Mouse (Mus musculus) E14TG2a.4 (cell line): Measurements from ENCODE around the gene Tnfsf12.
"Not testable (repeated sequence)": the region's sequence is repeated elsewhere in the genome, so short reads cannot be mapped to it uniquely, and the experiment has no call there.

Experiments
- H3K27me3 ChIP-seq: 2 replicates; pipeline ENCODE4 v1.6.1; 2014; ENCODE audit warnings: low read length, control low read depth; ENCODE audit not compliant: insufficient read depth
- H3K36me3 ChIP-seq: 2 replicates; pipeline ENCODE4 v1.6.1; 2014; ENCODE audit warnings: low read length, control low read depth; ENCODE audit not compliant: insufficient read depth
- H3K4me1 ChIP-seq: replicated peaks from 2 replicates; pipeline ENCODE4 v1.6.1; 2014; ENCODE audit warnings: low read depth, low read length, control low read depth
- H3K4me3 ChIP-seq: replicated peaks from 2 replicates; pipeline ENCODE4 v1.5.1; 2014; ENCODE audit warnings: mild to moderate bottlenecking, low read length
- H3K9me3 ChIP-seq: 2 replicates; pipeline ENCODE4 v1.6.1; 2014; ENCODE audit warnings: low read length, control low read depth
- CTCF ChIP-seq: conservative IDR thresholded peaks from 2 replicates; pipeline ENCODE4 v1.5.1; 2014; ENCODE audit warnings: low read length
- NANOG ChIP-seq: IDR thresholded peaks from 2 replicates; pipeline ENCODE4 v1.6.1; 2014; ENCODE audit warnings: borderline replicate concordance, low read length, mixed read lengths
- POU5F1 ChIP-seq: IDR thresholded peaks from 2 replicates; pipeline ENCODE4 v1.6.1; 2014; ENCODE audit warnings: low read length, borderline replicate concordance

Tnfsf12 gene

GRCm38 (mm10) chr11:69707873-69708381, 12.3 kb upstream of the Tnfsf12 start:
- Histone ChIP-seq H3K9me3 (no peaks in the 10 kb centered on the region), H3K36me3 (no peaks in the 10 kb centered on the region), H3K4me1 (peaks cover 72% of the 10 kb centered on the region), H3K4me3 (peak overlapping the region; percentile 14; the same call in 1 of the 2 replicates), H3K27me3 (no peaks in the 10 kb centered on the region)
- TF ChIP-seq NANOG, result no peak
- no peak for TF ChIP-seq POU5F1
- TF ChIP-seq CTCF, result no peak

DNA sequence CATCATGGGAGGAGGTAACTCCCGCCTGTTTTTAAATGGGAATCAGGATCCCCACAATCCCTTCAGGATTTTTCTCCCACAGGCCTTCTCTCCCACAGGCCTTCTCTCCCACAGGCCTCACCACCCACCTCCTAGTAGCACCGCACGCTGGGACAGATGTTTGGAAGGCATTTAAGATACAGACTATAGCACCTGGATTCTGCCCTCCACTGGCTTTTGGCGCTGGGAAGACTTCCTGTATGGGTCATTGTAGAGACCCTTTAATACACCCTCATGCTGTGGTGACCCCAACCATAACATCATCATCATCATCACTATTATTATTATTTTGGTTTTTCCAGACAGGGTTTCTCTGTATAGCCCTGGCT, 11.8 kb upstream of the Tnfsf12 start:
- Histone ChIP-seq H3K4me3 (peak overlapping the region; percentile 67), H3K27me3 (no peaks in the 10 kb centered on the region), H3K4me1 (peaks cover 76% of the 10 kb centered on the region), H3K36me3 (no peaks in the 10 kb centered on the region), H3K9me3 (no peaks in the 10 kb centered on the region)
- TF ChIP-seq POU5F1 (no peak), CTCF (no peak), NANOG (no peak)

DNA sequence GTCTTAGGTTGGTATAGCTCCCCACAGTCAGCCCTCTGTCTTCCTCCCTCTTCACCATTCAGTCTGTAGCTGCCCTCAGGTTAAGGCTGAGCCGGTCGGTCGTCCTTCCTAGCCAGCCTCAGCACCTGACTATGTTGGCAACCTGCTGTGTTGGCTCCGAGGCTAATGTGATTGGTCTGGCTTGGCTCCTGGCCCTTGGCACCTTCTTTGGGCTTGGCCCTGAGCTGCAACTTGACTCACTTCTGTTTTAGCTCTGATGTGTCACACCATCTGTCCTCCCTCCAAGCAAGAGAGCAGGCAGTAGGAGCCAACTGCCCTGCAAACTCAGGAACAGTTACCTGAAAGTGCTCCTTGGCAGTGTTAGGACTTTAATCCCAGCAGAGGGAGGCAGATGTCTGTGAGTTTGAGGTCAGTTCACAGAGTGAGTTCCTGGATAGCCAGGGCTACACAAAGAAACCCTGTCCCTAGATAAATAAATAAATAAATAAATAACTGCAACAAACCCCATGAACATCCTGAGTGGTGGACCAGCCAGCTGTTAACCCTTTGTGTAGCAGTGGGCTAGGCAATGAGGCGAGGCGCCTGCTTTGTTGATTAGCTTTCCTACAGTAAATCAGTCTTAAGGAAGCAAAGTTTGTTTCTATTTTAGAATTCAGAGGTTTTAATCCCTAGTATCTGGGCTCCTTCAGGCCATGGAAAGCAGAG, 11.3 kb upstream of the Tnfsf12 start:
- Histone ChIP-seq H3K4me3 (peak overlapping the region; percentile 67), H3K27me3 (no peaks in the 10 kb centered on the region), H3K9me3 (no peaks in the 10 kb centered on the region), H3K4me1 (peaks cover 80% of the 10 kb centered on the region), H3K36me3 (no peaks in the 10 kb centered on the region)
- TF ChIP-seq NANOG (no peak), POU5F1 (no peak), CTCF (no peak)

GRCm38 (mm10) chr11:69704613-69705010, 9.0 kb upstream of the Tnfsf12 start:
- peaks cover 80% of the 10 kb centered on the region for H3K4me1 ChIP-seq
- no peaks in the 10 kb centered on the region for H3K9me3 ChIP-seq
- TF ChIP-seq POU5F1 (no peak), NANOG (no peak), CTCF (no peak)
- no peaks in the 10 kb centered on the region for H3K36me3 ChIP-seq
- peak overlapping the region; percentile 48 for H3K4me3 ChIP-seq
- no peaks in the 10 kb centered on the region for H3K27me3 ChIP-seq

GRCm38 (mm10) chr11:69703814-69704612, 8.4 kb upstream of the Tnfsf12 start:
- H3K36me3 ChIP-seq, result no peaks in the 10 kb centered on the region
- H3K9me3 ChIP-seq, result no peaks in the 10 kb centered on the region
- no peaks in the 10 kb centered on the region for H3K27me3 ChIP-seq
- TF ChIP-seq NANOG (peak; percentile 90), POU5F1 (no peak), CTCF (no peak)
- peaks cover 79% of the 10 kb centered on the region for H3K4me1 ChIP-seq
- peak overlapping the region; percentile 24 for H3K4me3 ChIP-seq

DNA sequence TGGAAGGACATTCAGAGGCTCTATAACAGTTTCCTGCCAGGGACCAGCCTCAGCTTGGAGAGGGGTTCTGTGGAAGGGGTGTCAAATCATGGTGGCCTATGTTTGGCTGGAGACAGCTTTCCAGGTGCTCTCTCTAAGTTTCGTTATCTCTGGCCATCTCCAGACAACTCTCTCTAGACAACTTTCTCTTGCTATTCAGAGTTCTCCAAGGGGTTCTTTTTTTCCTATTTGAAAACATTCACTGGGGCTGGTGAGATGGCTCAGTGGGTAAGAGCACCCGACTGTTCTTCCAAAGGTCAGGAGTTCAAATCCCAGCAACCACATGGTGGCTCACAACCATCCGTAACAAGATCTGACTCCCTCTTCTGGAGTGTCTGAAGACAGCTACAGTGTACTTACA, 7.7 kb upstream of the Tnfsf12 start:
- H3K27me3 ChIP-seq, H3K36me3 ChIP-seq, H3K9me3 ChIP-seq, H3K4me3 ChIP-seq: not testable (repeated sequence)
- H3K4me1 ChIP-seq, result peaks cover 77% of the 10 kb centered on the region

DNA sequence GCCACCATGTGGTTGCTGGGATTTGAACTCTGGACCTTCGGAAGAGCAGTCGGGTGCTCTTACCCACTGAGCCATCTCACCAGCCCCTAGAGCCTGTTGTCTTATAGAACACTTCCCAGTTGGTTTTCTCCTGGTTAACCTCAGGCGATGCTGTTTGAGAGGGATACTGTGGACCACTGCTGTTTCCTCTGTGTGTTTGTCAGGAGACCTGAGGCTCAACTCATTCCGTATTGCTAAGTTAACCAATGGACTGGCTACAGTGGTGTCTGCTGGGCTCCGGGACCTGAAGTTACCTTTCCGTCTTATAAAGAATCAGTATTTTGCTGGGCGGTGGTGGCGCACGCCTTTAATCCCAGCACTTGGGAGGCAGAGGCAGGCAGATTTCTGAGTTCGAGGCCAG, 7.2 kb upstream of the Tnfsf12 start:
- H3K4me1 ChIP-seq, result peaks cover 75% of the 10 kb centered on the region
- not testable (repeated sequence) for H3K9me3 ChIP-seq, H3K36me3 ChIP-seq, H3K27me3 ChIP-seq, H3K4me3 ChIP-seq

DNA sequence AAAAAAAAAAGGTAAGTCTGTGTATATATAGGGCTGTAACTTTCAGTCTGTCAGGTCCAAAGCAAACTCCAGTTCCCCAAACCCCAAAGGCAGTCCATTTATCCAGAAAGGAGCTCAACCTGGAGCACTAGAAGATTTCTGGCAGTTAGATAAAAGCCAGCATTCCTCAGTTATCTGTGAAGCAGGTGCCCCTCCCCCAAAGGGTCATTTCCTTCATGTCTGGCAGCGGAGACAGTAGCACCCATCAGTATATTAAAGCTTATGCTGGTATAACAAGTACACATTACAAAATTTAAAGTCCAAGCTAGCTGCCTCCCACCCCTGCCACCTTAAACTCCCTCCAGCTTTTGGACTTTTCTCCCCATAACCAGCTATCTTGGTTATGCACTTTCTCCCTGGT, 3.9 kb upstream of the Tnfsf12 start:
- peaks cover 78% of the 10 kb centered on the region for H3K4me1 ChIP-seq
- H3K9me3 ChIP-seq, result no peaks in the 10 kb centered on the region
- TF ChIP-seq NANOG (no peak), POU5F1 (no peak), CTCF (no peak)
- H3K27me3 ChIP-seq, result no peaks in the 10 kb centered on the region
- H3K36me3 ChIP-seq, result no peaks in the 10 kb centered on the region
- H3K4me3 ChIP-seq, result 0 out of 2 replicates have a peak overlapping the region, but pooled peaks have one; percentile 29

- Histone ChIP-seq H3K4me1 (peaks cover 88% of the 10 kb centered on the region), H3K4me3 (0 out of 2 replicates have a peak overlapping the region, but pooled peaks have one; percentile 24), H3K36me3 (no peaks in the 10 kb centered on the region), H3K9me3 (no peaks in the 10 kb centered on the region), H3K27me3 (no peaks in the 10 kb centered on the region)
- TF ChIP-seq NANOG (no peak), CTCF (peak; percentile 93), POU5F1 (no peak)
Observed at GRCm38 (mm10) chr11:69698574-69698973, 2.9 kb upstream of the Tnfsf12 start.
